Mouse (Mus musculus) forebrain, embryonic 15.5 days (tissue): ENCODE data around the gene Noxa1. TPM values are rescaled to one million over a fixed set of nuclear protein-coding genes. Genes with fewer than 3 reads are reported as not detected.

ENCODE experiments used
- ATAC-seq: fragments of 200-750 bp; cut with Nextera tagmentation; replicated peaks from 2 replicates; pipeline ENCODE4 v1.8.0; 2017; ENCODE audit warnings: mild to moderate bottlenecking, moderate TSS enrichment, moderate library complexity
- H3K27ac ChIP-seq: fragments of 300-500 bp; sonication (generic); replicated peaks from 2 replicates; pipeline ENCODE4 v1.5.1; 2015; ENCODE audit warnings: mild to moderate bottlenecking, inconsistent platforms
- H3K27me3 ChIP-seq: fragments of 300-500 bp; sonication (generic); 2 replicates; pipeline ENCODE4 v1.6.1; 2015; ENCODE audit warnings: inconsistent platforms
- H3K36me3 ChIP-seq: fragments of 300-500 bp; sonication (generic); 2 replicates; pipeline ENCODE4 v1.6.1; 2015; ENCODE audit warnings: mild to moderate bottlenecking, inconsistent platforms
- H3K4me1 ChIP-seq: fragments of 300-500 bp; sonication (generic); 2 replicates; pipeline ENCODE4 v1.6.1; 2015; ENCODE audit warnings: inconsistent platforms
- H3K4me2 ChIP-seq: fragments of 300-500 bp; sonication (generic); replicated peaks from 2 replicates; pipeline ENCODE4 v1.6.1; 2015; ENCODE audit warnings: mild to moderate bottlenecking, inconsistent platforms
- H3K4me3 ChIP-seq: fragments of 300-500 bp; sonication (generic); 2 replicates; pipeline ENCODE4 v1.5.1; 2015; ENCODE audit warnings: mild to moderate bottlenecking, inconsistent platforms
- H3K9ac ChIP-seq: fragments of 300-500 bp; sonication (generic); replicated peaks from 2 replicates; pipeline ENCODE4 v1.6.1; 2015; ENCODE audit warnings: mild to moderate bottlenecking, inconsistent platforms
- H3K9me3 ChIP-seq: fragments of 300-500 bp; sonication (generic); 2 replicates; pipeline ENCODE4 v1.6.1; 2016; ENCODE audit warnings: inconsistent platforms
- WGBS: fragments of 180-500 bp; shearing (Covaris S2); methylation state at CpG from one replicate; pipeline ENCODE4 v1.1.7; 2015; ENCODE audit warnings: mixed read lengths; 5-methylcytosine and 5-hydroxymethylcytosine counted together
- polyA plus RNA-seq: library from polyadenylated mRNA; unstranded; fragments of >200 nt; fragmentation: Nextera tagmentation; extraction: Ambion mirVana; gene quantifications from 2 replicates; pipeline ENCODE4 v1.2.1, GENCODE M21; 2015

Noxa1 gene
- polyA plus RNA-seq, 1 experiment from 2014 or later: not detected

GRCm38 (mm10) chr2:25088636-25089035 lies 6.3 kb downstream of the Noxa1 start:
- WGBS: 92% methylated on average over 3 of the region's 3 CpGs
- H3K4me1 ChIP-seq: no peaks in the 10 kb centered on the region

GRCm38 (mm10) chr2:25087842-25088241 lies 7.1 kb downstream of the Noxa1 start:
- H3K9me3 ChIP-seq: no peaks in the 10 kb centered on the region
- H3K4me2 ChIP-seq: no peak overlapping the region
- ATAC-seq: no peak
- H3K4me1 ChIP-seq: no peaks in the 10 kb centered on the region
- no peak overlapping the region for H3K9ac ChIP-seq
- no peak overlapping the region for H3K27ac ChIP-seq
- H3K36me3 ChIP-seq: no peaks in the 10 kb centered on the region
- 100% methylated on average over 2 of the region's 2 CpGs for WGBS
- H3K4me3 ChIP-seq: no peak overlapping the region
- no peaks in the 10 kb centered on the region for H3K27me3 ChIP-seq

More at GRCm38 (mm10) chr2:25088636-25089035, 6.3 kb downstream of the Noxa1 start:
- Histone ChIP-seq H3K9me3 (no peaks in the 10 kb centered on the region), H3K36me3 (no peaks in the 10 kb centered on the region), H3K9ac (no peak overlapping the region), H3K4me2 (no peak overlapping the region), H3K4me3 (no peak overlapping the region), H3K27ac (no peak overlapping the region), H3K27me3 (no peaks in the 10 kb centered on the region)
- ATAC-seq: no peak

- no peak overlapping the region for H3K4me2 ChIP-seq
- no peaks in the 10 kb centered on the region for H3K4me1 ChIP-seq
- WGBS: 77% methylated on average over 5 of the region's 5 CpGs
- ATAC-seq: no peak
- no peak overlapping the region for H3K9ac ChIP-seq
- no peak overlapping the region for H3K4me3 ChIP-seq
- no peaks in the 10 kb centered on the region for H3K27me3 ChIP-seq
- no peak overlapping the region for H3K27ac ChIP-seq
- no peaks in the 10 kb centered on the region for H3K36me3 ChIP-seq
- no peaks in the 10 kb centered on the region for H3K9me3 ChIP-seq
These were observed 9.4 kb downstream of the Noxa1 start for GRCm38 (mm10) chr2:25085571-25085970.

GRCm38 (mm10) chr2:25083697-25084096 lies 11.3 kb downstream of the Noxa1 start:
- Histone ChIP-seq H3K4me3 (no peak overlapping the region), H3K4me2 (no peak overlapping the region), H3K36me3 (no peaks in the 10 kb centered on the region), H3K27me3 (no peaks in the 10 kb centered on the region), H3K27ac (no peak overlapping the region), H3K4me1 (no peaks in the 10 kb centered on the region), H3K9ac (no peak overlapping the region), H3K9me3 (no peaks in the 10 kb centered on the region)
- no peak for ATAC-seq
- 83% methylated on average over 4 of the region's 4 CpGs for WGBS

- no peaks in the 10 kb centered on the region for H3K36me3 ChIP-seq
- H3K4me3 ChIP-seq: no peak within 1 kb of the TSS
- no peaks in the 10 kb centered on the region for H3K4me1 ChIP-seq
- ATAC-seq: no peak
- H3K9ac ChIP-seq: no peak within 1 kb of the TSS
- 77% methylated on average over 5 of the region's 5 CpGs for WGBS
- H3K27ac ChIP-seq: no peak within 1 kb of the TSS
- H3K9me3 ChIP-seq: no peaks in the 10 kb centered on the region
- H3K4me2 ChIP-seq: no peak within 1 kb of the TSS
- no peaks in the 10 kb centered on the region for H3K27me3 ChIP-seq
These were observed 14.9 kb downstream of the Noxa1 start, which contains the start of gene Entpd8 for GRCm38 (mm10) chr2:25080076-25080475. Gene Entpd8, plus strand, starts transcription at chr2:25080304.

GRCm38 (mm10) chr2:25078967-25079366 lies 16.0 kb downstream of the Noxa1 start:
- H3K27me3 ChIP-seq: no peaks in the 10 kb centered on the region
- no peaks in the 10 kb centered on the region for H3K36me3 ChIP-seq
- H3K9me3 ChIP-seq: no peaks in the 10 kb centered on the region
- no peak overlapping the region for H3K4me2 ChIP-seq
- H3K27ac ChIP-seq: no peak overlapping the region
- H3K4me1 ChIP-seq: no peaks in the 10 kb centered on the region
- WGBS: 75% methylated on average over 1 of the region's 1 CpGs
- H3K9ac ChIP-seq: no peak overlapping the region
- H3K4me3 ChIP-seq: no peak overlapping the region
- no peak for ATAC-seq

- Histone ChIP-seq H3K9ac (no peak overlapping the region), H3K36me3 (no peaks in the 10 kb centered on the region), H3K4me2 (no peak overlapping the region), H3K27ac (no peak overlapping the region), H3K4me3 (no peak overlapping the region), H3K9me3 (no peaks in the 10 kb centered on the region), H3K27me3 (no peaks in the 10 kb centered on the region), H3K4me1 (no peaks in the 10 kb centered on the region)
- no peak for ATAC-seq
- 72% methylated on average over 4 of the region's 4 CpGs for WGBS
These were observed 19.4 kb downstream of the Noxa1 start for GRCm38 (mm10) chr2:25075506-25075905.

GRCm38 (mm10) chr2:25072398-25072797 lies 22.6 kb downstream of the Noxa1 start:
- 87% methylated on average over 4 of the region's 4 CpGs for WGBS

GRCm38 (mm10) chr2:25069537-25069936 lies 25.4 kb downstream of the Noxa1 start:
- Histone ChIP-seq H3K27me3 (no peaks in the 10 kb centered on the region), H3K9me3 (no peaks in the 10 kb centered on the region), H3K27ac (no peak overlapping the region), H3K4me1 (no peaks in the 10 kb centered on the region), H3K4me3 (no peak overlapping the region), H3K4me2 (no peak overlapping the region), H3K36me3 (no peaks in the 10 kb centered on the region), H3K9ac (no peak overlapping the region)
- 62% methylated on average over 4 of the region's 4 CpGs for WGBS
- ATAC-seq: no peak

More at GRCm38 (mm10) chr2:25072398-25072797, 22.6 kb downstream of the Noxa1 start:
- Histone ChIP-seq H3K4me1 (no peaks in the 10 kb centered on the region), H3K4me2 (no peak overlapping the region), H3K4me3 (no peak overlapping the region), H3K36me3 (no peaks in the 10 kb centered on the region), H3K9ac (no peak overlapping the region), H3K9me3 (no peaks in the 10 kb centered on the region), H3K27me3 (no peaks in the 10 kb centered on the region), H3K27ac (no peak overlapping the region)
- no peak for ATAC-seq

GRCm38 (mm10) chr2:25066552-25066951 lies 28.4 kb downstream of the Noxa1 start:
- no peak overlapping the region for H3K4me3 ChIP-seq
- no peak overlapping the region for H3K4me2 ChIP-seq
- H3K27me3 ChIP-seq: no peaks in the 10 kb centered on the region
- H3K9ac ChIP-seq: no peak overlapping the region
- no peaks in the 10 kb centered on the region for H3K9me3 ChIP-seq
- no peaks in the 10 kb centered on the region for H3K4me1 ChIP-seq
- H3K27ac ChIP-seq: no peak overlapping the region
- WGBS: 75% methylated on average over 4 of the region's 4 CpGs
- peaks cover 15% of the 10 kb centered on the region for H3K36me3 ChIP-seq
- no peak for ATAC-seq

GRCm38 (mm10) chr2:25065537-25065936 lies 29.4 kb downstream of the Noxa1 start:
- Histone ChIP-seq H3K9me3 (no peaks in the 10 kb centered on the region), H3K27ac (no peak overlapping the region), H3K4me3 (no peak overlapping the region), H3K4me2 (no peak overlapping the region), H3K9ac (no peak overlapping the region), H3K4me1 (no peaks in the 10 kb centered on the region), H3K27me3 (no peaks in the 10 kb centered on the region), H3K36me3 (peaks cover 21% of the 10 kb centered on the region)
- ATAC-seq: no peak

GRCm38 (mm10) chr2:25064285-25064684 lies 30.7 kb downstream of the Noxa1 start:
- H3K4me3 ChIP-seq: no peak overlapping the region
- H3K27ac ChIP-seq: no peak overlapping the region
- no peaks in the 10 kb centered on the region for H3K27me3 ChIP-seq
- H3K4me1 ChIP-seq: no peaks in the 10 kb centered on the region
- no peak overlapping the region for H3K9ac ChIP-seq
- no peak overlapping the region for H3K4me2 ChIP-seq
- whole genome bisulfite sequencing: 91% methylated on average over 1 of the region's 1 CpGs
- no peaks in the 10 kb centered on the region for H3K9me3 ChIP-seq
- no peak for ATAC-seq
- peaks cover 31% of the 10 kb centered on the region for H3K36me3 ChIP-seq

- Histone ChIP-seq H3K27me3 (no peaks in the 10 kb centered on the region), H3K9me3 (no peaks in the 10 kb centered on the region), H3K27ac (no peak overlapping the region), H3K4me1 (0 out of 2 replicates have a peak, but pooled peaks cover 3% of the 10 kb centered on the region), H3K4me2 (no peak overlapping the region), H3K36me3 (peaks cover 35% of the 10 kb centered on the region), H3K9ac (no peak overlapping the region), H3K4me3 (no peak overlapping the region)
- 90% methylated on average over 5 of the region's 5 CpGs for WGBS
- ATAC-seq: no peak
These were observed 31.4 kb downstream of the Noxa1 start for GRCm38 (mm10) chr2:25063523-25063922.
